Mouse (Mus musculus) embryonic facial prominence, embryonic 11.5 days (tissue): ENCODE measurements at regions not wholly inside any gene's neighbourhood (a gene's known extent, or its start where the extent isn't known, plus 50 kb on each side); places are given as distances from the start of the nearest gene placed in this dataset.

Source experiments
- ATAC-seq: fragments of 200-750 bp; cut with Nextera tagmentation; replicated peaks from 2 replicates; pipeline ENCODE4 v1.8.0; 2017; ENCODE audit warnings: low read depth; ENCODE audit not compliant: insufficient number of reproducible peaks, low FRiP score, low TSS enrichment
- DNase-seq: peaks from one replicate; pipeline ENCODE4 v3.0.0-alpha.2; 2015; ENCODE audit warnings: low spot score
- H3K27ac ChIP-seq: fragments of 300-500 bp; sonication (generic); replicated peaks from 2 replicates; pipeline ENCODE4 v1.5.1; 2014; ENCODE audit warnings: mild to moderate bottlenecking, low read depth, low read length, control low read depth
- H3K27me3 ChIP-seq: fragments of 300-500 bp; sonication (generic); 2 replicates; pipeline ENCODE4 v1.6.1; 2014; ENCODE audit warnings: mild to moderate bottlenecking, low read length, moderate library complexity, mixed read lengths; ENCODE audit not compliant: control insufficient read depth, insufficient read depth
- H3K36me3 ChIP-seq: fragments of 300-500 bp; sonication (generic); replicated peaks from 2 replicates; pipeline ENCODE4 v1.6.1; 2014; ENCODE audit warnings: low read depth, mild to moderate bottlenecking, low read length, moderate library complexity, mixed read lengths; ENCODE audit not compliant: control insufficient read depth, insufficient read depth
- H3K4me1 ChIP-seq: fragments of 300-500 bp; sonication (generic); 2 replicates; pipeline ENCODE4 v1.6.1; 2014; ENCODE audit warnings: low read length, mixed read lengths; ENCODE audit not compliant: control insufficient read depth, insufficient read depth
- H3K4me2 ChIP-seq: fragments of 300-500 bp; sonication (generic); 2 replicates; pipeline ENCODE4 v1.6.1; 2014; ENCODE audit warnings: low read depth, mild to moderate bottlenecking, control low read depth, low read length, moderate library complexity
- H3K4me3 ChIP-seq: fragments of 300-500 bp; sonication (generic); 2 replicates; pipeline ENCODE4 v1.5.1; 2014; ENCODE audit warnings: low read depth, low read length, control low read depth
- H3K9ac ChIP-seq: fragments of 300-500 bp; sonication (generic); replicated peaks from 2 replicates; pipeline ENCODE4 v1.6.1; 2014; ENCODE audit warnings: mild to moderate bottlenecking, control low read depth, low read length
- H3K9me3 ChIP-seq: fragments of 300-500 bp; sonication (generic); replicated peaks from 2 replicates; pipeline ENCODE4 v1.6.1; 2016; ENCODE audit warnings: mild to moderate bottlenecking, low read length, inconsistent platforms, mixed read lengths; ENCODE audit not compliant: control insufficient read depth
- WGBS: fragments of 180-500 bp; shearing (Covaris S2); extraction: QIAGEN DNeasy Blood & Tissue Kit; methylation state at CpG from one replicate; pipeline ENCODE4 v1.1.7; 2014; 5-methylcytosine and 5-hydroxymethylcytosine counted together

- Histone ChIP-seq H3K4me2 (no peak overlapping the region; the same call in 1 of the 2 replicates), H3K4me1 (peaks cover 32% of the 10 kb centered on the region), H3K36me3 (no peaks in the 10 kb centered on the region), H3K9me3 (no peaks in the 10 kb centered on the region), H3K27me3 (peaks cover 6% of the 10 kb centered on the region), H3K9ac (no peak overlapping the region; the same call in 1 of the 2 replicates), H3K4me3 (no peak overlapping the region), H3K27ac (peak overlapping the region; percentile 84)
- ATAC-seq (no peak), DNase-seq (no peak)
- WGBS = 21% methylated on average over 3 of the region's 3 CpGs
These were observed 73.5 kb downstream of the Gadd45g start for GRCm38 (mm10) chr13:51919937-51920336.

DNA sequence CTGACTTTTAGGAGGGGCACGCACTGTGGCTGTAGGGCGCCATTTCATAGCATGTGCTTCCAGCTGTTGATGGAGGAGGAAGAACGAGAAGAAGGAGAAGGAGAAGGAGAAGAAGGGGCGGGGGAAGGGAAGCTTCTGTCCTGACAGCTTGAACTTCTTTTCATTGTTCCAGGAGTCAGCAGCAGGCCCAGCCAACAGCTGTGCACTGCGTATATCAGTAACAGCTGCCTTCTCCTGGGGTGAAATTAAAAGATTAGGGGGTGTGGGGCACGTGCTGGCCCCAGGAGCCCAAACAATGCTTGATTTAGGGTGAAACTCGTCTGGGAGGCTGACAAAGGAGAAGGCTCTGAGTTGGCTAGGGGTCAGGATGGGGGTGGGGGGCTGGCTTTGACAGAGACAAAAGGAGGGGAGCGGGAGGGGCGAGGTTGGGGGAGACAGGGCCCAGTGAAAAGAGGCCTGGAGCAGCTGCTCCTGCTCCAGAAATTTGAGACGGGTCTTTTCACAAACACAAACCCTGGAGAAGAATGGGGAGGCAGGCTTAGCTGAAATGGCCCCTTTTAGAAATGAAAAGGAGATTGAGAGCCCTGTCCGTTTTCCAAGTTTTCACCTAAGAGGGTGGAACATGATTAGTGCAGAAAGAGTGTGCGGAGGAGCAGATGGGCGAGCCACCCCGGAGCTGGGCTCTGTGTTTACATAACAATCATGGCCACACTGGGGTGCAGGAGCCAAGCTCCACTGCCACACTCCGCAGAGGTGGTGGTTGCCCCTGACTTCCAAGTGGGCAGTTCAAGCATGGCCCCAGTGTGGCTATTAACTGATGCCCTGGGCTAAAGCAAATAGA, 74.3 kb downstream of the Gadd45g start:
- Histone ChIP-seq H3K4me1 (peaks cover 32% of the 10 kb centered on the region), H3K27me3 (peaks cover 6% of the 10 kb centered on the region), H3K27ac (peak overlapping the region; percentile 84), H3K4me2 (peak overlapping the region; percentile 7; the same call in 1 of the 2 replicates), H3K9ac (peak overlapping the region; percentile 10), H3K9me3 (no peaks in the 10 kb centered on the region), H3K36me3 (no peaks in the 10 kb centered on the region), H3K4me3 (no peak overlapping the region)
- ATAC-seq = peak; percentile 77
- 4% methylated on average over 15 of the region's 15 CpGs for WGBS
- DNase-seq = peak; percentile 82

DNA sequence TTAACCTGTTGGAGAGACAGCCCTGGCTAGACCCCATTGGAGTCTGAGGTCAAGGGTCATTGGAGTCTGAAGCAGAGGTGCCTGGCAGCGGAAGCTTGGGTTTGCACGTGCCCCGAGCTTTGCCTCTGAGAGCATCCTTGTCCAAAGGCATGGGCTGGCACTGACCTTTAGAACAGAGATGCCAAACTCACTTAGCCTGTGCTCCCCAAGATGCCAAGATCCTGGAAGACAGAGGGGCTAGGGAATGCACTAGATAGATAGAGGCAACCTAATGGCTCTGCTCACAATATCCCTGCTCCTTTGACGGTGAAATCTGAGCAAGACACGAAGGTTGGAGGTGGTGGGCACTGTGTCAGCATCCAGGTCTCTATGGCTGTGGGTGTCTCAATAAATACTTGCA, 75.1 kb downstream of the Gadd45g start:
- 14% methylated on average over 5 of the region's 5 CpGs for WGBS
- Histone ChIP-seq H3K4me3 (no peak overlapping the region), H3K4me2 (no peak overlapping the region), H3K9me3 (no peaks in the 10 kb centered on the region), H3K27me3 (peaks cover 6% of the 10 kb centered on the region), H3K27ac (peak overlapping the region; percentile 84; the same call in 1 of the 2 replicates), H3K4me1 (peaks cover 32% of the 10 kb centered on the region), H3K36me3 (no peaks in the 10 kb centered on the region), H3K9ac (no peak overlapping the region)
- DNase-seq (no peak), ATAC-seq (no peak)

- peaks cover 2% of the 10 kb centered on the region; the same call in 1 of the 2 replicates for H3K27me3 ChIP-seq
- 49% methylated on average over 10 of the region's 10 CpGs for WGBS
- DNase-seq (no peak), ATAC-seq (no peak)
- peaks cover 4% of the 10 kb centered on the region; the same call in 1 of the 2 replicates for H3K4me1 ChIP-seq
- H3K9me3 ChIP-seq = no peaks in the 10 kb centered on the region
- H3K9ac ChIP-seq = no peak overlapping the region
- no peaks in the 10 kb centered on the region for H3K36me3 ChIP-seq
- H3K27ac ChIP-seq = no peak overlapping the region
- no peak overlapping the region for H3K4me3 ChIP-seq
- no peak overlapping the region for H3K4me2 ChIP-seq
These were observed 80.3 kb downstream of the Gadd45g start for GRCm38 (mm10) chr13:51926764-51927163.

GRCm38 (mm10) chr13:51929730-51930129, 83.3 kb downstream of the Gadd45g start:
- Histone ChIP-seq H3K27me3 (no peaks in the 10 kb centered on the region), H3K4me1 (peaks cover 4% of the 10 kb centered on the region; the same call in 1 of the 2 replicates), H3K4me2 (no peak overlapping the region), H3K4me3 (no peak overlapping the region), H3K9ac (no peak overlapping the region), H3K36me3 (no peaks in the 10 kb centered on the region), H3K27ac (no peak overlapping the region), H3K9me3 (no peaks in the 10 kb centered on the region)
- WGBS = 62% methylated on average over 2 of the region's 2 CpGs
- DNase-seq = no peak
- no peak for ATAC-seq

- H3K4me2 ChIP-seq = no peak overlapping the region
- no peak overlapping the region for H3K9ac ChIP-seq
- DNase-seq (no peak), ATAC-seq (no peak)
- no peaks in the 10 kb centered on the region for H3K9me3 ChIP-seq
- no peak overlapping the region for H3K27ac ChIP-seq
- no peaks in the 10 kb centered on the region for H3K36me3 ChIP-seq
- WGBS = 46% methylated on average over 6 of the region's 6 CpGs
- H3K4me1 ChIP-seq = peaks cover 4% of the 10 kb centered on the region; the same call in 1 of the 2 replicates
- H3K4me3 ChIP-seq = no peak overlapping the region
- H3K27me3 ChIP-seq = no peaks in the 10 kb centered on the region
These were observed 83.8 kb downstream of the Gadd45g start for GRCm38 (mm10) chr13:51930301-51930747.

DNA sequence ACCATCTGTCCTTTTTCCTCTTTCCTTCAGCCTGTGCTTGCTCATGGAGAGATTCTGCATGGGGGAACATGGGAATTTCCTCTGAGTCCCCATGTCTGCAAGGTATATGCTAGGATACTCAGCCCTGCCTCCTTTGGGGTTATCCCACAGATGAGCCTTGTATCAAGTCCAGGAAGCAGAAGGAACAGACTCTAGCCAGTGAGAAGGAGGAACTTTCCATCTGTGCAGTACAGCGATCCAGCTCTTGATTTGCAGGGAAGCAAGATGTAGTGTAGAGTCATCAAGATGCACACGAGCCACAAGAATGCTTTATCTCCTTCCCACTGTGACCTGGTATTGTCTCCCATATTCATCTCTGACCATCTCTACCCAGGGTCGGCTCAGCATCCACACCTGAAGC, 84.5 kb downstream of the Gadd45g start:
- Histone ChIP-seq H3K4me2 (no peak overlapping the region), H3K4me3 (no peak overlapping the region), H3K9me3 (no peaks in the 10 kb centered on the region), H3K4me1 (peaks cover 4% of the 10 kb centered on the region; the same call in 1 of the 2 replicates), H3K27me3 (no peaks in the 10 kb centered on the region), H3K27ac (no peak overlapping the region), H3K9ac (no peak overlapping the region), H3K36me3 (no peaks in the 10 kb centered on the region)
- DNase-seq (no peak), ATAC-seq (no peak)
- 77% methylated on average over 3 of the region's 3 CpGs for WGBS

DNA sequence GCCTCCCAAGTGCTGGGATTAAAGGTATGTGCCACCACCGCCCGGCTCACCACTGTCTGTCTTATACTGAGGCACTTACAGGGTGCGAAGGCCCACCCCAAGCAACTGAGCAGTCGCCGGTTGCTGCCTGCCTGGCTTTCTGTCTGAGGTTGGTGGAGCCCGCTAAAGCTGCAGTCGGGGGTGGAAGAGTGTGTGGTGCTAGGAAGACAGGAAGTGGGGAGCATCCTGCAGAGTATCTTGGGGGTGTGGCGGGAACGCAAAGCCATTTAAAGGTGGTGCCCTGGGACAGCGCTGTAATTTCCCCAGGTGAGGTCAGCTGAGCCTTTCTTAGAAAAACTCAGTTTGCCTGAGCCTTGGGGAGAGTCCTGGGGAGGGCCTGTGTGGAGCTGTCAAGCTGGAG, 89.3 kb downstream of the Gadd45g start:
- H3K4me3 ChIP-seq = no peak overlapping the region
- H3K9me3 ChIP-seq = no peaks in the 10 kb centered on the region
- no peaks in the 10 kb centered on the region for H3K4me1 ChIP-seq
- no peaks in the 10 kb centered on the region for H3K27me3 ChIP-seq
- 83% methylated on average over 10 of the region's 10 CpGs for WGBS
- DNase-seq = no peak
- no peak overlapping the region for H3K27ac ChIP-seq
- no peak overlapping the region for H3K9ac ChIP-seq
- ATAC-seq = no peak
- no peak overlapping the region for H3K4me2 ChIP-seq
- H3K36me3 ChIP-seq = no peaks in the 10 kb centered on the region
